Mouse (Mus musculus) megakaryocyte, adult 5-6 weeks (primary cell): ENCODE measurements around the gene Senp6. TPM values are rescaled to one million over a fixed set of nuclear protein-coding genes. Genes with fewer than 3 reads are reported as not detected.

Source experiments
- ATAC-seq: 2 replicates; pipeline ENCODE4 v1.8.0; 2016; ENCODE audit warnings: mild to moderate bottlenecking, inconsistent platforms; ENCODE audit not compliant: poor library complexity, severe bottlenecking
- total RNA-seq, 2 experiments: library from RNA; stranded (forward) in 1 of 2; stranded (reverse) in 1 of 2; fragments of 153-499, 151-499 nt in 1 of 2; fragments of 221-1000, 200-1000 nt in 1 of 2; gene quantifications; 2 replicates each; pipeline versions ENCODE4 v1.2.3 to v1.2.4; 2015 to 2017

The Senp6 gene
- total RNA-seq, 2 experiments from 2014 or later = 88.1 to 112 TPM

GRCm38 (mm10) chr9:80074067-80074466, 7.4 kb downstream of the Senp6 start:
- ATAC-seq = peak; percentile 55

- peak; percentile 48 for ATAC-seq
Observed at GRCm38 (mm10) chr9:80074949-80075348, 8.2 kb downstream of the Senp6 start.

GRCm38 (mm10) chr9:80080941-80081340, 14.2 kb downstream of the Senp6 start:
- ATAC-seq = peak; percentile 97

- ATAC-seq = no peak
Observed at GRCm38 (mm10) chr9:80084429-80085092, 17.9 kb downstream of the Senp6 start.

GRCm38 (mm10) chr9:80085665-80086064, 19.0 kb downstream of the Senp6 start:
- ATAC-seq = no peak

- ATAC-seq = peak; percentile 80
Observed at GRCm38 (mm10) chr9:80086272-80086966, 19.7 kb downstream of the Senp6 start.

- ATAC-seq = no peak
Observed at GRCm38 (mm10) chr9:80089409-80089808, 22.7 kb downstream of the Senp6 start.

GRCm38 (mm10) chr9:80096325-80096724, 29.6 kb downstream of the Senp6 start:
- no peak for ATAC-seq

- ATAC-seq = no peak
Observed at GRCm38 (mm10) chr9:80145992-80146587, 79.4 kb downstream of the Senp6 start.

GRCm38 (mm10) chr9:80149594-80149993, 82.9 kb downstream of the Senp6 start:
- no peak for ATAC-seq

- ATAC-seq = no peak
Observed at GRCm38 (mm10) chr9:80155277-80155676, 88.6 kb downstream of the Senp6 start.

GRCm38 (mm10) chr9:80156780-80157179, 90.1 kb downstream of the Senp6 start:
- ATAC-seq = peak; percentile 64

- no peak for ATAC-seq
Observed at GRCm38 (mm10) chr9:80157840-80158465, 91.2 kb downstream of the Senp6 start.

GRCm38 (mm10) chr9:80158937-80159336, 92.2 kb downstream of the Senp6 start:
- no peak for ATAC-seq

- ATAC-seq = no peak
Observed at GRCm38 (mm10) chr9:80161451-80161850, 94.7 kb downstream of the Senp6 start.

- ATAC-seq = peak; percentile 46
Observed at GRCm38 (mm10) chr9:80163126-80163723, 96.5 kb downstream of the Senp6 start.

GRCm38 (mm10) chr9:80164191-80164590, 97.5 kb downstream of the Senp6 start:
- peak; percentile 25 for ATAC-seq

- ATAC-seq = peak; percentile 79
Observed at GRCm38 (mm10) chr9:80164611-80165474, 98.1 kb downstream of the Senp6 start, which contains the start of gene Myo6. Gene Myo6 (plus strand): TSS chr9:80165031.

GRCm38 (mm10) chr9:80165690-80166089, 99.0 kb downstream of the Senp6 start:
- ATAC-seq = no peak

- ATAC-seq = no peak
Observed at GRCm38 (mm10) chr9:80166425-80166824, 99.7 kb downstream of the Senp6 start.
